Mouse (Mus musculus) limb, embryonic 15.5 days (tissue): ENCODE measurements around the gene Dydc2. TPM values are rescaled to one million over a fixed set of nuclear protein-coding genes. Genes with fewer than 3 reads are reported as not detected.
"Not testable (repeated sequence)": the region's sequence is repeated elsewhere in the genome, so short reads cannot be mapped to it uniquely, and the experiment has no call there.

Experiments
- ATAC-seq: fragments of 200-750 bp; cut with Nextera tagmentation; 2 replicates; pipeline ENCODE4 v1.8.0; 2017; ENCODE audit warnings: low read depth, moderate TSS enrichment; ENCODE audit not compliant: insufficient number of reproducible peaks, low FRiP score, low TSS enrichment
- H3K27ac ChIP-seq: fragments of 300-500 bp; sonication (generic); 2 replicates; pipeline ENCODE4 v1.5.1; 2015; ENCODE audit warnings: moderate library complexity, mild to moderate bottlenecking, inconsistent platforms
- H3K27me3 ChIP-seq: fragments of 300-500 bp; sonication (generic); 2 replicates; pipeline ENCODE4 v1.6.1; 2015; ENCODE audit warnings: inconsistent platforms
- H3K36me3 ChIP-seq: fragments of 300-500 bp; sonication (generic); 2 replicates; pipeline ENCODE4 v1.6.1; 2015; ENCODE audit warnings: inconsistent platforms
- H3K4me1 ChIP-seq: fragments of 300-500 bp; sonication (generic); 2 replicates; pipeline ENCODE4 v1.6.1; 2015; ENCODE audit warnings: inconsistent platforms
- H3K4me2 ChIP-seq: fragments of 300-500 bp; sonication (generic); 2 replicates; pipeline ENCODE4 v1.6.1; 2015; ENCODE audit warnings: mild to moderate bottlenecking, inconsistent platforms
- H3K4me3 ChIP-seq: fragments of 300-500 bp; sonication (generic); 2 replicates; pipeline ENCODE4 v1.5.1; 2015; ENCODE audit warnings: mild to moderate bottlenecking, inconsistent platforms
- H3K9ac ChIP-seq: fragments of 300-500 bp; sonication (generic); 2 replicates; pipeline ENCODE4 v1.6.1; 2015; ENCODE audit warnings: inconsistent platforms
- H3K9me3 ChIP-seq: fragments of 300-500 bp; sonication (generic); 2 replicates; pipeline ENCODE4 v1.6.1; 2016; ENCODE audit warnings: inconsistent platforms
- WGBS: fragments of 180-500 bp; shearing (Covaris S2); methylation state at CpG from one replicate; pipeline ENCODE4 v1.1.7; 2015; 5-methylcytosine and 5-hydroxymethylcytosine counted together
- polyA plus RNA-seq: library from polyadenylated mRNA; unstranded; fragments of >200 nt; fragmentation: Nextera tagmentation; extraction: Ambion mirVana; gene quantifications from 2 replicates; pipeline ENCODE4 v1.2.1, GENCODE M21; 2015

Dydc2 gene
- polyA plus RNA-seq, 1 experiment from 2014 or later, result not detected

DNA sequence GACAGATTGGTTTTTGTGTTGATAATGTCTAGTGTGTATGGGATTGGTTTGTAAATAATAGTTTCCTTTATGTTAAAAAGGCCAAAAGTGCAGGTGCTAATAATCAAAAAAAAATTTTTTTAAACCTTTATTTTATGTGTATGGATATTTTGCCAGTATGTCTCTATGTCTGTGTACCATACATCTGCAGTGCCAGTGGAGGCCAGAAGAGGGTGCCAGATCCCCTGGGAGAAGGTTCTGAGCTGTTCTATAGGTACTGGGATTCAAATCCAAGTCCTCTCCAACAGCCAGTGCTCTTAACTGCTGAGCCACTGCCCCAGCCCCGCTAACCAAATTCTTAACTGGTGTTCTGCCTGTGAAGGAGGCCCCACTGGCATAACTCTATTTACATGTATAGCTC, 18.5 kb upstream of the Dydc2 start:
- Histone ChIP-seq H3K4me2 (no peak overlapping the region), H3K4me3 (no peak overlapping the region), H3K27me3 (no peaks in the 10 kb centered on the region), H3K4me1 (no peaks in the 10 kb centered on the region), H3K36me3 (no peaks in the 10 kb centered on the region), H3K27ac (no peak overlapping the region), H3K9ac (no peak overlapping the region), H3K9me3 (no peaks in the 10 kb centered on the region)
- 83% methylated on average over 1 of the region's 1 CpGs for WGBS
- 0 out of 2 replicates have a peak, but pooled peaks have one; percentile 48 for ATAC-seq

DNA sequence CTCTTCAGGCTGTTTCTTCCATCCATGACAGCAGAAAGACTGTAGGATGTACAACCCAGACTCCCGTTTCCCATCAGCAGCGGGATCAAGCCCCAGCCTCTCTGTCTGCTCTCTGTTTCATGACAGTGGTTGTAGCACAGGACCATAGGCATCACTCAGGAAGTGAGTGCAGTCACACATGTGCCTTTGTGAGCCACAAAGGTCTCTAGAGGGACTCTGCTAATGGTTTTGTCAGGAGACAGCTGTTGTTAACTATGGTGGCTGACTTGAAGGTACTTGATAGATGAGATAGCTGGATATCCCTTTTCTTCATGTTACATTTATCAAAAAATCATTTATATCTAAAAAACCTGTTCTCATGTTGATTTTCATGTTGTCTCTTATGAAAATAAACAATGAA, 13.4 kb upstream of the Dydc2 start:
- H3K9ac ChIP-seq, result no peak overlapping the region
- no peaks in the 10 kb centered on the region for H3K36me3 ChIP-seq
- no peak overlapping the region for H3K27ac ChIP-seq
- no peaks in the 10 kb centered on the region for H3K27me3 ChIP-seq
- no peak overlapping the region for H3K4me2 ChIP-seq
- no peaks in the 10 kb centered on the region for H3K9me3 ChIP-seq
- H3K4me1 ChIP-seq, result no peaks in the 10 kb centered on the region
- H3K4me3 ChIP-seq, result no peak overlapping the region
- 84% methylated on average over 2 of the region's 2 CpGs for WGBS
- no peak for ATAC-seq

DNA sequence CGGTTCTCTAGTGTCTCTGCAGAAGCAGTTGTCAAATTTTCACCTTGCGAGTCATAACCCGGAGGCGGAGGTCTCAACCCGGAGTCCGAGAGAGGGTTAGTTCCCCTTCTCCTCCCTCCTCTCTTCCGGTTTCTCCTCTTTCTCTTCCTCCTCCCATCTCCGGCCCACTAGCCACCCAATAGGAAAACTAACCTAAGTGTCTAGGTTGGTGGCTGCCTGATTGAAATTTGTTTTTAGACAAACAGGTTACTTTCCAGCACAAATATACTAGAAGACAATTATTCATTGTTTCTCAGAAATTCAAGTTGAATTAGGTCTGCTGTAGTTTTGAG, 3.9 kb upstream of the Dydc2 start:
- 2% methylated on average over 8 of the region's 8 CpGs for WGBS
- Histone ChIP-seq H3K27ac (no peak overlapping the region), H3K9me3 (no peaks in the 10 kb centered on the region), H3K9ac (0 out of 2 replicates have a peak overlapping the region, but pooled peaks have one; percentile 14), H3K4me2 (peak overlapping the region; percentile 62), H3K27me3 (no peaks in the 10 kb centered on the region), H3K4me1 (peaks cover 9% of the 10 kb centered on the region), H3K4me3 (peak overlapping the region; percentile 42), H3K36me3 (no peaks in the 10 kb centered on the region)
- no peak for ATAC-seq

DNA sequence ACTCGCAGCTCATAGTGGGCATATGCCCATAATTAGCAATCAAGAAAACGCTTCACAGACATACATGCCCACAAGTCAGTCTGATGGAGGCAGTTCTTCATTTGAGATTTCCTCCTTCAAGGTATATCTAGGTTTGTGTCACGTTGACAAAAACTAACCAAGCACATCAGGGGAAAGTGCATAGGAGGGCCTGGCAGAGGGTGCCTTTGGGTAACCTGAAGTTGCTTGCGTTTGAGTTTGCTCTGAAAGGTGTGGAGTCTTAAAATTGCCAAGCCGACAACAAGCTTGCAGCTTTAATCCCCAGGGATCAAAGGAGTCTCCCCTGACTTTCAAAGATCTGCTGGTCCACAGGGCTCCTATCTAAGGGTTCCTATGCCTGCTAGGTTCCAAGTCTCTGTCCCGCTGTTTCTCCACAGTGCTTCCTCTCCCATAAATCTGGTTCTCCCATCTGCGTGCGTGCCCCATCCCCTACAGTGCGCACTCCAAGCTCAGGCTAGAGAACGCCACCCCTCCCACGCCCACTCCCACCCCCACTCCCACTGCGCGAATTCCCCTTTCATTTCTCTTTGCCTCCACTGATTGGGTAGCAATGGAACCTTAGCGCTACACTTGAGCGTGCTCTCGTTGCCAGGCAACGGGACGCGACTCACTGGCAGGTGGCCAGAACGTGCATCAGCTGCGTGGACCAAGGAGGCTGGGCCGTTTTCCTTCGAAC, 3.4 kb upstream of the Dydc2 start, which contains the start of gene Dydc1:
Gene Dydc1 (plus strand): TSS at position 683 of the 715 bp plus-strand sequence.
- H3K36me3 ChIP-seq, result no peaks in the 10 kb centered on the region
- H3K4me2 ChIP-seq, result peak within 1 kb of the TSS; percentile 62
- 0 out of 2 replicates have a peak within 1 kb of the TSS, but pooled peaks have one; percentile 14 for H3K9ac ChIP-seq
- no peak for ATAC-seq
- no peak within 1 kb of the TSS for H3K27ac ChIP-seq
- whole genome bisulfite sequencing, result 11% methylated on average over 23 of the region's 23 CpGs
- no peaks in the 10 kb centered on the region for H3K9me3 ChIP-seq
- H3K4me3 ChIP-seq, result peak within 1 kb of the TSS; percentile 42
- H3K4me1 ChIP-seq, result peaks cover 9% of the 10 kb centered on the region
- no peaks in the 10 kb centered on the region for H3K27me3 ChIP-seq

DNA sequence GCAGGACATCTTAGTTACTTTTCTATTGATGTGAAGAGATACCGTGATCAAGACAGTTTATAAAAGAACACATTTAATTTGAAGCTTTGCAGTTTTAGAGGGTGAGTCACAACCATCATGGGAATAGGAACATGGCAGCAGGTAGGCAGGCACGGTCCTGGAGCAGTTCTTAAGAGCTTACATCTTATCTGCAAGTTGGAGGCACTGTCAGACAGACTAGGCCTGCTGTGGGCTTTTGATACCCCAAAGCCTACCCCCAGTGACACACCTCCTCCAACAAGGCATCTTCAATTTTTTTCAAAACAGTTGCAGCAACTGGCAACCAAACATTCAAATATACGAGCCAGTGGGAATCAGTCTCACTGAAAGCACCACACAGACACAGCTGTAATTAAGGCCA, 1.3 kb upstream of the Dydc2 start:
- H3K4me1 ChIP-seq, result peaks cover 9% of the 10 kb centered on the region
- H3K4me2 ChIP-seq, result no peak overlapping the region
- H3K4me3 ChIP-seq, result no peak overlapping the region
- no peaks in the 10 kb centered on the region for H3K9me3 ChIP-seq
- no peak overlapping the region for H3K9ac ChIP-seq
- H3K27me3 ChIP-seq, result no peaks in the 10 kb centered on the region
- H3K36me3 ChIP-seq, result no peaks in the 10 kb centered on the region
- ATAC-seq, result no peak
- WGBS, result 68% methylated on average over 3 of the region's 3 CpGs
- no peak overlapping the region for H3K27ac ChIP-seq

DNA sequence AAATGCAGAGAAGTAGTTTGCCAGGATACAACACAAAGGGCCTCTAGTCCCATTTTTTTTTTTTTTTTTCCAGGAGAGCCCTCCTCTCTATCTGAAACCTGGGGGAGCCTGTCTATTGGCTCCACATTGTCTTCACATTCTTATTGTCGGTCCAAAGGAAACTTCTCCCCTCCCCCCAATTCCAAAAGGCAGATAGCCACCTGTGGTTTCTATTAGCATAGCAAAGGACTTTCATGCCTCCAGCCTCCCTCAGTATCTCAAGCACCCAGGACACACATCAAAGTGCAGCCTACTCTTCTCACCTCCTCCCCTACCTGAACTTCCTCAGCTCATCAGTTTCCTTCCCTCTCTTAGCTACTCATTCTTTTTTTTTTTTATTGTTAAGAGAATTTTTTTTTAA, 2.6 kb downstream of the Dydc2 start:
- Histone ChIP-seq H3K27me3 (no peaks in the 10 kb centered on the region), H3K4me2 (no peak overlapping the region), H3K27ac (no peak overlapping the region), H3K36me3 (no peaks in the 10 kb centered on the region), H3K9me3 (no peaks in the 10 kb centered on the region), H3K9ac (no peak overlapping the region), H3K4me3 (no peak overlapping the region), H3K4me1 (no peaks in the 10 kb centered on the region)
- WGBS, result 6% methylated on average over 1 of the region's 1 CpGs
- no peak for ATAC-seq

DNA sequence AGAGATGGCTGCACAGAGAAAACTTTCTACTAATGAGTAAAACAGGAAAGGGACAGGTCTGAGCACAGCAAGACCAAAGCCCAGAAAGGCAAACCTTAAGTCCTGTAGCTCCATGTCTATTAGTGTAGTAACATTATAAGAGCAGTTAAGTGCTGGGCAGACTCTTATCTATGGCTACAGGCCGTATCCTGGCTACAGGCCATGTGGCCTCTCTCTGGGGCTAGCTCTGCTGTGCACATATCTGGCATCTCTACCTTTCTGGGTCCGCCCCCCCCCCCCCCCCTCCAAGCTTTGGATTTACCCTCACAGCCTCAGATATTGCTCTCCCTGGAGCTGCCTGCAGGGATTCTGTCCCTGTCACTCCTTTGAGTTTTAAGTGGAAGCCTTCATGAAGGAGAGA, 3.8 kb downstream of the Dydc2 start:
- ATAC-seq, result no peak

DNA sequence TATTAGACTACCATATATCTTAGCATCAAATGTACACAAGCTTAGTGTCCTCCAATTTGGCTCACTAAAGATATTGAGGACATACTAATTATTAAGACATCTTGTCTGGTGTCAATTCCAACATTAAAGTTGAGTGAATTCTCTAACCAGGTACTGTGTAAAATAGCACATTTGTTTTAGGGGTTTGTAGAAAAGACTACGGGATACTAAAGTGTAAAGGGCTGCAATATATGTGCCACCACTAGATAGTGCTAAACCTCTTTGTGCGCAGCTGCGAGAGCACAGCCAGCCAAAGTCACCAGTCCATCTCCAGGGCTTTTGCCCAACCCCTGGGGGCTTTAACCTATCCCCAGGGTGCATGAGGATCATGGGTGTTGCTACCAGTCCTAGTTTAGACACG, 15.8 kb downstream of the Dydc2 start:
- H3K36me3 ChIP-seq, H3K4me2 ChIP-seq, H3K4me1 ChIP-seq, H3K27me3 ChIP-seq, H3K9ac ChIP-seq, H3K9me3 ChIP-seq, H3K4me3 ChIP-seq, ATAC-seq, H3K27ac ChIP-seq: not testable (repeated sequence)
- 69% methylated on average over 3 of the region's 4 CpGs for WGBS

More for the DNA sequence above, 3.8 kb downstream of the Dydc2 start:
- H3K4me3 ChIP-seq, result no peak overlapping the region
- H3K27me3 ChIP-seq, result no peaks in the 10 kb centered on the region
- no peak overlapping the region for H3K9ac ChIP-seq
- no peaks in the 10 kb centered on the region for H3K36me3 ChIP-seq
- no peaks in the 10 kb centered on the region for H3K4me1 ChIP-seq
- no peaks in the 10 kb centered on the region for H3K9me3 ChIP-seq
- WGBS, result 32% methylated on average over 2 of the region's 2 CpGs
- no peak overlapping the region for H3K4me2 ChIP-seq
- H3K27ac ChIP-seq, result no peak overlapping the region

DNA sequence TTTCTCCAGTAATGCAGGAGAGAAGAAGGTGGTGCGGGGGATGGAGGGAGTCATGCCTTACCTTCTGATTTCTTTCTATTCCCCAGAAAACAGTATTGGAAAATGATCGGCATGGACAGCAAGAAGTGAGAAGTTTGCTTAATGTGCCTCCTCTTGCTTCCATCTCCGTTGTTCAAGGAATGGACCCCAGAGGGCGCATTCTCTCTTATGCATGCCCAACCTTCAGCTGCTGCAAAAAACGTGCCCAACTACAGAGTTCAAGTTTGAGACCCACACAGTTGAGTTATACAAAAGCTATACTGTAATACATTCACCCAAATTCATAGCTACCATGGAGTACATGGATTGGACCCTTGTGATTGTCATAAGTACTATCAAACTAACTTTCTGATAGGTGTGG, 16.5 kb downstream of the Dydc2 start:
- Histone ChIP-seq H3K36me3 (no peaks in the 10 kb centered on the region), H3K4me3 (no peak overlapping the region), H3K27me3 (no peaks in the 10 kb centered on the region), H3K9ac (no peak overlapping the region), H3K9me3 (no peaks in the 10 kb centered on the region), H3K4me2 (no peak overlapping the region), H3K4me1 (no peaks in the 10 kb centered on the region), H3K27ac (no peak overlapping the region)
- no peak for ATAC-seq
- WGBS, result 73% methylated on average over 5 of the region's 5 CpGs

DNA sequence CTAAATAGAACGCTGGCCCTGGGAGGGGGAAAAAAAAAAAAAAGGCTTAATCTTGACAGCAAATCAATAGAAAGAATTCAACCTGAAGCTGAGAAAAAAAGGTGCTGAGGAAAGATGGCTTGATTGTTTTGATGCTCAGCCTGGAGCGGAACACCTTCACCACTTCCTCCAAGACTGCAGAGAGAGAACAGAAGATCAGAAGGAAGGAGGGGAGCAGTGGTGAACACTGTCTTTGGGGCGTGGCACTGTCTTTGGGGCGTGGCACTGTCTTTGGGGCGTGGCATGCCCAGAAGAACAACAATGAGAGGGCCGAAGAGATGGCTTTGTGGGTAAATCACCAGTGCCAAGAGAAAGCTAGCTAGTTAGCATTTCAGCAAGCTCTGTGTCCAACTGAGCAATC, 18.5 kb downstream of the Dydc2 start:
- no peak for ATAC-seq
- WGBS, result 65% methylated on average over 6 of the region's 6 CpGs
- Histone ChIP-seq H3K4me1 (no peaks in the 10 kb centered on the region), H3K9ac (no peak overlapping the region), H3K27ac (no peak overlapping the region), H3K27me3 (no peaks in the 10 kb centered on the region), H3K9me3 (no peaks in the 10 kb centered on the region), H3K4me3 (no peak overlapping the region), H3K36me3 (no peaks in the 10 kb centered on the region), H3K4me2 (no peak overlapping the region)

DNA sequence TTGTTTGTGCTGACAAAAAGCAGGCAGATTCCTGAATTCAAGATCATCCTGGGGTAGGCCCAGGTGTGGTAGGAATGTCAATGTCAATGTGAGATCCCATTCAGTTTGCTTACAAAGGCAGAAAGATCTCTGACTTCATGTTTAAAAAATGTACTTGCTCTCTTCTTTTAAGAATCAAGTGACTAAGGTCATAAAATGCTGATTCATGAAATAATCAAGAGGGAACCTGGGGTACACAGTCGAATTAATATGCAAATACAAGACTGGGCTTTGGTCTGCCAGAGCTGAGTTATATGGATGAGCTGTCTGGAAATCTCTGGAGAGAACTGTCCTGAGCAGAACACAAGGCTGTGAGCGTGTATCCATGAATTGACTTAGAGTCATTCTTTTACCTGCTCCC, 21.6 kb downstream of the Dydc2 start:
- Histone ChIP-seq H3K4me2 (no peak overlapping the region), H3K27ac (no peak overlapping the region), H3K9ac (no peak overlapping the region), H3K4me1 (no peaks in the 10 kb centered on the region), H3K4me3 (no peak overlapping the region), H3K36me3 (no peaks in the 10 kb centered on the region), H3K9me3 (no peaks in the 10 kb centered on the region), H3K27me3 (no peaks in the 10 kb centered on the region)
- no peak for ATAC-seq
- 82% methylated on average over 2 of the region's 2 CpGs for WGBS

DNA sequence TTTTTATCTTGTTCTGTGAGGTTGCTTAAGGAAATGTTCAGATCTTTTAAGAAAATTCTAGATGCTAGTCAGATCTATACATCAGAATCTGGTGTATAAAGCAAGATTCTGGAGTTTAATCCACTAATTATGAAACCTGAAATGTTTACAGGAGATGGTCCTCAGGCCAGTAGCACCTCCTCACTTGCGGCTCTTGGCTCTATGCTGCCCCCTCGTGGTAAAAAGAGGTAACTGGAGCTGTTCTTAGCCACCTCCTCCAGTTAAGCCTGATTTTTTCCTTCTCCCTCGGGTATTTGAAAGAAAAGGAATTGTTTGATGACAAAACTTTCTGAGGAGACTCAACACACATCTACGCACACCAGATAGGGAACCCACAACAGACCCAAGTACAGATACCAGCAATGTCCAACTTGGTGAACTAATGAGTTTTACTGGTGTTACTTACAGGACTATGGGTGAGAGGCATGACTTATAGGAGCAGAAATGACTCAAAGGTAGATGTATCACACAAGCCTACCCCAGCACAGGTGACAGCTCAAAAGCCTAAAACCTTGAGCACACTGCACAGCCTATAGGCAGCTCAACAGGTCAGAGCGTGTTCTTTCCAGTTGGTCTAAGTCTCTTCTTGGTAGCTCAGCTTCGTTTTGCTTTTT, 33.7 kb downstream of the Dydc2 start:
- WGBS, result 31% methylated on average over 6 of the region's 6 CpGs
- Histone ChIP-seq H3K27me3 (no peaks in the 10 kb centered on the region), H3K27ac (no peak overlapping the region), H3K36me3 (no peaks in the 10 kb centered on the region), H3K4me1 (no peaks in the 10 kb centered on the region), H3K9ac (no peak overlapping the region), H3K4me3 (no peak overlapping the region), H3K9me3 (no peaks in the 10 kb centered on the region), H3K4me2 (no peak overlapping the region)
- ATAC-seq, result no peak
